Mouse (Mus musculus) liver, embryonic 13.5 days (tissue): ENCODE results near the gene Pde1b. TPM values are rescaled to one million over a fixed set of nuclear protein-coding genes. Genes with fewer than 3 reads are reported as not detected.

ENCODE experiments used
- ATAC-seq: fragments of 200-750 bp; cut with Nextera tagmentation; 2 replicates; pipeline ENCODE4 v1.8.0; 2017; ENCODE audit warnings: low read depth, mild to moderate bottlenecking, moderate number of reproducible peaks, moderate library complexity
- DNase-seq: peaks from one replicate; pipeline ENCODE4 v3.0.0; 2022
- H3K27ac ChIP-seq: fragments of 300-500 bp; sonication (generic); 2 replicates; pipeline ENCODE4 v1.5.1; 2015; ENCODE audit warnings: moderate library complexity, mild to moderate bottlenecking, inconsistent platforms
- H3K27me3 ChIP-seq: fragments of 300-500 bp; sonication (generic); 2 replicates; pipeline ENCODE4 v1.6.1; 2015; ENCODE audit warnings: mild to moderate bottlenecking, inconsistent platforms
- H3K36me3 ChIP-seq: fragments of 300-500 bp; sonication (generic); 2 replicates; pipeline ENCODE4 v1.6.1; 2015; ENCODE audit warnings: mild to moderate bottlenecking, inconsistent platforms
- H3K4me1 ChIP-seq: fragments of 300-500 bp; sonication (generic); replicated peaks from 2 replicates; pipeline ENCODE4 v1.6.1; 2015; ENCODE audit warnings: inconsistent platforms
- H3K4me2 ChIP-seq: fragments of 300-500 bp; sonication (generic); 2 replicates; pipeline ENCODE4 v1.6.1; 2015; ENCODE audit warnings: inconsistent platforms, mild to moderate bottlenecking, moderate library complexity
- H3K4me3 ChIP-seq: fragments of 300-500 bp; sonication (generic); replicated peaks from 2 replicates; pipeline ENCODE4 v1.5.1; 2015; ENCODE audit warnings: mild to moderate bottlenecking, inconsistent platforms
- H3K9ac ChIP-seq: fragments of 300-500 bp; sonication (generic); 2 replicates; pipeline ENCODE4 v1.6.1; 2015; ENCODE audit warnings: mild to moderate bottlenecking, inconsistent platforms
- H3K9me3 ChIP-seq: fragments of 300-500 bp; sonication (generic); replicated peaks from 2 replicates; pipeline ENCODE4 v1.6.1; 2016; ENCODE audit warnings: inconsistent platforms
- WGBS: fragments of 180-500 bp; shearing (Covaris S2); methylation state at CpG from one replicate; pipeline ENCODE4 v1.1.7; 2015; ENCODE audit not compliant: insufficient replicate concordance; 5-methylcytosine and 5-hydroxymethylcytosine counted together
- polyA plus RNA-seq: library from polyadenylated mRNA; unstranded; fragments of >200 nt; fragmentation: Nextera tagmentation; extraction: Ambion mirVana; gene quantifications from 2 replicates; pipeline ENCODE4 v1.2.1, GENCODE M21; 2015

Pde1b gene
- polyA plus RNA-seq, 1 experiment from 2014 or later = 0.41 TPM

DNA sequence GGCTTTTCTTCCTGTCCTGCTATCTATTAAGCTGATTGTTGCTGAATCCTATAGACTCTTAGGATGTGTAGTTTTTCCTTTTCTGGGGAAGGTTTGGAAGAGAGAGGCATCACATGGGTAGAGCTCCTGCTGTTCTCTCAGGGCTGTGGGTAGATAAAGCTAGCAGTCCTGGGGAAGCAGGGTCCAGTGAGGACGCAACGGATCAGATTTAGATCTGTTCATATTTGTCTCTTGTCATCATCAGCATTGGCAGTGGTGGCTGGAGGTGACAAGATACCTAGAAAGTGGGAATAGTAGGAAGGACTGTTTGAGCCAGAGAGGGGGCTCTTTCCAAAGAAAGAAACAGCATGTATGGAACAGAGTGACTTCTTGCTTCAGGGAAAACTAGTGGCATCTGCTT, 32.2 kb downstream of the Pde1b start:
- Histone ChIP-seq H3K9ac (no peak overlapping the region), H3K27me3 (peaks cover 59% of the 10 kb centered on the region), H3K4me3 (no peak overlapping the region), H3K36me3 (no peaks in the 10 kb centered on the region), H3K9me3 (no peaks in the 10 kb centered on the region), H3K27ac (no peak overlapping the region), H3K4me1 (no peaks in the 10 kb centered on the region), H3K4me2 (no peak overlapping the region)
- ATAC-seq (no peak), DNase-seq (no peak)
- WGBS = 62% methylated on average over 2 of the region's 2 CpGs

DNA sequence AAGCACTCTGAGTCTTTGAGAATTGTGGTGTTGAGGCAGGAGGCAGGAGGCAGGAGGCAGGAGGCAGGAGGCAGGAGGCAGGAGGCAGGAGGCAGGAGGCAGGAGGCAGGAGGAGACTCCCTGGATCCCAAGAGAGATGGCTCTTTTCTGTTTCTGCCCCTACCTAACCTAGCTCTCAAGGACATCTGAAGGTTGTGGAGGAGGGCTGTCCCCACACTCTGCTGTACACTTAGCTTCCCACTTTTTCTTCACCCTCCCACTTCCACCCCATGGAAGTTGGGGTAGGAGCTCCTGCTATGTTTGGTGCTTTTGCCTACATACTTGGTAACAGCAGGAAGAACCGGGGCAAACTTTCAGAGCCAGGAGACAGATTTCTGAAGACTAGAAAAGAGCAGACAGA, 33.0 kb downstream of the Pde1b start:
- no peak overlapping the region for H3K27ac ChIP-seq
- DNase-seq = no peak
- no peaks in the 10 kb centered on the region for H3K9me3 ChIP-seq
- no peaks in the 10 kb centered on the region for H3K36me3 ChIP-seq
- H3K27me3 ChIP-seq = peaks cover 64% of the 10 kb centered on the region
- 32% methylated on average over 1 of the region's 1 CpGs for WGBS
- H3K4me3 ChIP-seq = no peak overlapping the region
- H3K4me1 ChIP-seq = no peaks in the 10 kb centered on the region
- no peak overlapping the region for H3K9ac ChIP-seq
- no peak for ATAC-seq
- H3K4me2 ChIP-seq = no peak overlapping the region

DNA sequence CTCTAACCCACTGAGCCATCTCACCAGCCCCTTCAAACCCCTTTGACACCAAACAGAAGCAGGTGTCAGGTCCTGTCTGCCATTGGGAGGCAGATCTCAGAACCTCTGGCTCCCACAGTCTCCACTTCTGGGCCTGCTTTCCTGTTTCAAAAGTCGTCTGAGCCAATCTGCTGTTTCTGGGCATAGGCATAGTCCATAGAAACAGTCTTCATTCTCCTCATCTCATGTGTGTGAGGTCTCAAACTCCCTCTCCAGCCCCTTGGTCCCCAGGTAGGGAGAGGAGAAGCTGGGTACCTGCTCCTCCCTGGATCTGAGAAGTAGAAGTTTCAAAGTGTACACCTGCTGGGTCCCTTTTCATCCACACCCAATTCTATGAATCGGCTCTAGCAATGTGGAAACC, 33.6 kb downstream of the Pde1b start:
- Histone ChIP-seq H3K9me3 (no peaks in the 10 kb centered on the region), H3K4me2 (no peak overlapping the region), H3K27me3 (peaks cover 66% of the 10 kb centered on the region), H3K4me3 (no peak overlapping the region), H3K9ac (no peak overlapping the region), H3K36me3 (no peaks in the 10 kb centered on the region), H3K4me1 (no peaks in the 10 kb centered on the region), H3K27ac (no peak overlapping the region)
- DNase-seq = no peak
- no peak for ATAC-seq
- 18% methylated on average over 2 of the region's 2 CpGs for WGBS

DNA sequence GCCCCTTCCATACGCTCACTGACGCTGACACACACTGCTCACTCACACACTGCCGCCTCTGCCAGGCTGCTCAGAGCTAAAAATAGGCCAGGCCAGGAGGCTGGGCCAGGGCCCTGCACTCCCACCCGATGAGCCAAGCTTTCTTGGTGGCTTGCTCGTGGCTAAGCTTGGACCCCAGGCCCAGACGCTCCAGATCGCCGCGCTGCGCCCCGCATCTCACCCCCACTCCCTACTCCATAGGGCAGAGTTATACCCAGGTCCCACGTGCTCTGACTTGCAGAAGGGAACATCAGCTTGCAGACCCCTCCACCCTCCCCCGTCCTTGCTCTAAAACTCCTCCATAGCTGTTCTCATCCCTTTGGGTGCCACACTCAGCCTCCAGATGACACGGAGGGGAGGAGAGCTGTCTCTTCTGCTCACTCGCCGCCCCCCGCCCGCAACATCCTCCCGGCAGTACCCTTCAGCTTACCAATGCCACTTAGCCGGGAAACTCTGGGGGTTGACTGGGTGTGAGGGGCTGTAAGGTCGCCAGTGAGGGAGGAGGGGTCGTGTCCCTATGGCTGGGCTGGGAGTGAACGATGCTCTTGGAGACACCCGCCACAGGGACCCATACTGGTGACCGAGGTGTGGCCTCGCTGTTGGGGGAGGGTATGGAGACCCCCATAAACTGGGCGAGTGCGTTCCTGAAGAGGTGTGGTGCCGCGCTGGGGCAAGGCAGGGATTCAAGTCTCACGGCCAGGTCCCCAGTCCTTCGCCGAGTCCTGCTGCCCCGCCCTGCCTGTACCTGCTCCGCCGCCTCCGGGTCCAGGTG, 34.4 kb downstream of the Pde1b start:
- peaks cover 66% of the 10 kb centered on the region for H3K27me3 ChIP-seq

DNA sequence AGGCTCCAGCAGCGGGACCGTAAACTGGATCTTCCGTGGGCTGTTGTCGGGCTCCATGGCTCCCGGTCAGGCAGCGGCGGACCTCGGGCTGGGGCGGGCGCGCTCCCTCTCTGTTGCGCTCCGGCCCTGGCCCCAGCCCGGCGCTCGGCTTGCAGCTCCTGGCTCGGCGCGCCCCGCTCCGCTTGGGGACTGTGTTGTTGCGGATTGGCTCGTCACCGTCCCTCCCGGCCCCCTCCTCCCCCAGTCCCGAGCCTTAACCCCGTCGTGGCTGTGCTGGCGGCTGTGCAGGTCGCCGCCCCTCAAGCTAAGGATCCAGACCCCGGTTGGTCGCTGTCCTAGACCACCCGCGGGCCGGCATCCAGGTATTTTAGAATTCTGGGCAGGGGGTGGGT, 35.0 kb downstream of the Pde1b start, which contains the start of gene Ppp1r1a:
Gene Ppp1r1a (minus strand): TSS at position 182 of the 392 bp plus-strand sequence.
- H3K9me3 ChIP-seq = no peaks in the 10 kb centered on the region
- ATAC-seq = no peak
- no peak for DNase-seq
- H3K4me3 ChIP-seq = peak within 1 kb of the TSS; percentile 40
- H3K4me1 ChIP-seq = no peaks in the 10 kb centered on the region
- 0 out of 2 replicates have a peak within 1 kb of the TSS, but pooled peaks have one; percentile 9 for H3K9ac ChIP-seq
- no peaks in the 10 kb centered on the region for H3K36me3 ChIP-seq
- WGBS = 1% methylated on average over 36 of the region's 36 CpGs
- H3K27me3 ChIP-seq = peaks cover 66% of the 10 kb centered on the region
- H3K4me2 ChIP-seq = peak within 1 kb of the TSS; percentile 63
- H3K27ac ChIP-seq = no peak within 1 kb of the TSS

More for the DNA sequence above, 34.4 kb downstream of the Pde1b start:
- Histone ChIP-seq H3K27ac (no peak overlapping the region), H3K4me2 (peak overlapping the region; percentile 63), H3K36me3 (no peaks in the 10 kb centered on the region), H3K4me1 (no peaks in the 10 kb centered on the region), H3K4me3 (peak overlapping the region; percentile 40), H3K9me3 (no peaks in the 10 kb centered on the region), H3K9ac (0 out of 2 replicates have a peak overlapping the region, but pooled peaks have one; percentile 9)
- DNase-seq = no peak
- 2% methylated on average over 33 of the region's 37 CpGs for WGBS
- peak; percentile 26; the same call in 1 of the 2 replicates for ATAC-seq

DNA sequence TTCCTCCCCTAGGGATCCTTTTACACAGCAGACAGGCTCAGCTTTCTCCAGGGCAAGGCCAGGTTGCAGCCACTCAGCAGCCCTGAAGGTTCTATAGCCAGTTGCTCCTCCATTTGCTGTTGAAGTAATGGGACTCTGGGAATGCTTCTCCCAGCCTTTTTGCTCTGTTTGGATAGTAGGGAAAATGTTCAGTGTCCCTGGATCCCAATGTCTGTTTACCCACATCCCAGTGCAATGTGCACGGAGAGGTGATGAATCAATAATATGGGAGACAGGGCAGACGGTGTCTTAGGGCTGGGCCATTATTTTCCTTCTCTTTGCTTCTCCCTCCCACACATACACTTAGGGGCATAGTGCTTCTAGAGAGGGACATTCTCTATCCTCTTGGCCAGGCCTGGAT, 36.4 kb downstream of the Pde1b start:
- H3K27ac ChIP-seq = no peak overlapping the region
- no peak overlapping the region for H3K4me2 ChIP-seq
- H3K4me1 ChIP-seq = no peaks in the 10 kb centered on the region
- ATAC-seq (no peak), DNase-seq (no peak)
- peaks cover 60% of the 10 kb centered on the region for H3K27me3 ChIP-seq
- no peak overlapping the region for H3K4me3 ChIP-seq
- no peak overlapping the region for H3K9ac ChIP-seq
- H3K36me3 ChIP-seq = no peaks in the 10 kb centered on the region
- H3K9me3 ChIP-seq = no peaks in the 10 kb centered on the region
- 44% methylated on average over 2 of the region's 2 CpGs for WGBS

DNA sequence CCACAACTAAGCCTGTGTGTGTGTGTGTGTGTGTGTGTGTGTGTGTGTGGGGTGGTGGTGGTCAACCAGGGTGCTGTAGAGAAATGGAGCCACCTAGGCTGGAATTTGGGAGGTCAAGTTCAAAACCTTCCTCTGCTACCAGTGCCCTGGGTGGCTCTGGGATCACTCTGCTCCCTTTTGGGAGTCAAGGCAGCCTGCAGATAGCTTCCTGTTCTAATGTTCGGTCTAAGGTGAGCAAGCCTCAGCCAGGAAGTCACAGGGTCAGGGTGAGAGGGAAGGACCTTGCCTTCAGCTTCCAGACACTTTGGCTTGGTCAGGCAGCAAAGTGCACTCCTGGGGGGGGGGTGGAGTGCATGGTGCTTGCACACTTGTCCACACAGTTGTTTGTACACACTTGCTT, 37.8 kb downstream of the Pde1b start:
- no peak for DNase-seq
- no peak overlapping the region for H3K9ac ChIP-seq
- 38% methylated on average over 1 of the region's 1 CpGs for WGBS
- no peak for ATAC-seq
- H3K36me3 ChIP-seq = no peaks in the 10 kb centered on the region
- no peaks in the 10 kb centered on the region for H3K4me1 ChIP-seq
- H3K27ac ChIP-seq = no peak overlapping the region
- H3K27me3 ChIP-seq = peaks cover 49% of the 10 kb centered on the region
- no peaks in the 10 kb centered on the region for H3K9me3 ChIP-seq
- H3K4me3 ChIP-seq = no peak overlapping the region
- H3K4me2 ChIP-seq = no peak overlapping the region

- ATAC-seq = no peak
- no peak overlapping the region for H3K4me2 ChIP-seq
- no peaks in the 10 kb centered on the region for H3K36me3 ChIP-seq
- no peaks in the 10 kb centered on the region for H3K4me1 ChIP-seq
- DNase-seq = no peak
- no peak overlapping the region for H3K27ac ChIP-seq
- H3K9me3 ChIP-seq = no peaks in the 10 kb centered on the region
- no peak overlapping the region for H3K4me3 ChIP-seq
- no peak overlapping the region for H3K9ac ChIP-seq
- H3K27me3 ChIP-seq = peaks cover 32% of the 10 kb centered on the region
These were observed 39.7 kb downstream of the Pde1b start for GRCm38 (mm10) chr15:103542526-103542925.

GRCm38 (mm10) chr15:103547983-103548382, 45.1 kb downstream of the Pde1b start:
- Histone ChIP-seq H3K4me2 (no peak overlapping the region), H3K27ac (no peak overlapping the region), H3K4me1 (no peaks in the 10 kb centered on the region), H3K9me3 (no peaks in the 10 kb centered on the region), H3K36me3 (no peaks in the 10 kb centered on the region), H3K9ac (no peak overlapping the region), H3K4me3 (no peak overlapping the region), H3K27me3 (no peaks in the 10 kb centered on the region)
- DNase-seq (no peak), ATAC-seq (no peak)
- WGBS = 64% methylated on average over 3 of the region's 3 CpGs

- Histone ChIP-seq H3K27me3 (no peaks in the 10 kb centered on the region), H3K9me3 (no peaks in the 10 kb centered on the region), H3K4me3 (no peak overlapping the region), H3K27ac (no peak overlapping the region), H3K4me1 (no peaks in the 10 kb centered on the region), H3K9ac (no peak overlapping the region), H3K4me2 (no peak overlapping the region), H3K36me3 (no peaks in the 10 kb centered on the region)
- ATAC-seq = no peak
- DNase-seq = no peak
- WGBS = 58% methylated on average over 1 of the region's 1 CpGs
These were observed 46.6 kb downstream of the Pde1b start for GRCm38 (mm10) chr15:103549475-103549874.

DNA sequence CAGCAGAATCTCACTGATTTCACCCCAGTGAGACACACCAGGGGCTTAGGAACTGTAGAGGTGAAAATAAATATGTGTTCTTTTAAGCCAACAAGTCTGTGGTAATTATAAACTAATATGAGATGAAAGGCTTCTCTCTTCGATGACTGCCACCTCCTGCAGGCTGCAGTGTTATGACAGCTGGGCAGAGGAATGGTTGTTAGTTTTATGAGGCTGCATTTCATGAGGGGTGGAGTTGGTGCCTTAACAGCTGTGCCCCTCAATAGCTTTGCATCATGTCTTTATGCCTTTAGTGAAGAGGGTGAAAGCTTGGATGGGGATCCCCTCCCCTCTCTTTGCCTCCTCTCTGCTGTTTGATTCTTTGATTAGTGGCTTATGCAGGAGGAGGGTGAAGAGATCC, 48.2 kb downstream of the Pde1b start:
- no peaks in the 10 kb centered on the region for H3K4me1 ChIP-seq
- no peak for DNase-seq

GRCm38 (mm10) chr15:103552096-103552690, 49.4 kb downstream of the Pde1b start:
- H3K9me3 ChIP-seq = no peaks in the 10 kb centered on the region
- H3K4me1 ChIP-seq = no peaks in the 10 kb centered on the region
- no peaks in the 10 kb centered on the region for H3K27me3 ChIP-seq
- 31% methylated on average over 3 of the region's 3 CpGs for WGBS
- no peak for ATAC-seq
- H3K4me3 ChIP-seq = no peak overlapping the region
- H3K36me3 ChIP-seq = no peaks in the 10 kb centered on the region
- DNase-seq = no peak
- no peak overlapping the region for H3K27ac ChIP-seq
- no peak overlapping the region for H3K4me2 ChIP-seq
- H3K9ac ChIP-seq = no peak overlapping the region

More for the DNA sequence above, 48.2 kb downstream of the Pde1b start:
- 20% methylated on average over 1 of the region's 1 CpGs for WGBS
- H3K36me3 ChIP-seq = no peaks in the 10 kb centered on the region
- no peak overlapping the region for H3K4me2 ChIP-seq
- H3K4me3 ChIP-seq = no peak overlapping the region
- ATAC-seq = no peak
- no peak overlapping the region for H3K9ac ChIP-seq
- no peaks in the 10 kb centered on the region for H3K9me3 ChIP-seq
- no peak overlapping the region for H3K27ac ChIP-seq
- no peaks in the 10 kb centered on the region for H3K27me3 ChIP-seq
